Mouse (Mus musculus): ENCODE results near the gene Tcea3.

The Tcea3 gene

DNA sequence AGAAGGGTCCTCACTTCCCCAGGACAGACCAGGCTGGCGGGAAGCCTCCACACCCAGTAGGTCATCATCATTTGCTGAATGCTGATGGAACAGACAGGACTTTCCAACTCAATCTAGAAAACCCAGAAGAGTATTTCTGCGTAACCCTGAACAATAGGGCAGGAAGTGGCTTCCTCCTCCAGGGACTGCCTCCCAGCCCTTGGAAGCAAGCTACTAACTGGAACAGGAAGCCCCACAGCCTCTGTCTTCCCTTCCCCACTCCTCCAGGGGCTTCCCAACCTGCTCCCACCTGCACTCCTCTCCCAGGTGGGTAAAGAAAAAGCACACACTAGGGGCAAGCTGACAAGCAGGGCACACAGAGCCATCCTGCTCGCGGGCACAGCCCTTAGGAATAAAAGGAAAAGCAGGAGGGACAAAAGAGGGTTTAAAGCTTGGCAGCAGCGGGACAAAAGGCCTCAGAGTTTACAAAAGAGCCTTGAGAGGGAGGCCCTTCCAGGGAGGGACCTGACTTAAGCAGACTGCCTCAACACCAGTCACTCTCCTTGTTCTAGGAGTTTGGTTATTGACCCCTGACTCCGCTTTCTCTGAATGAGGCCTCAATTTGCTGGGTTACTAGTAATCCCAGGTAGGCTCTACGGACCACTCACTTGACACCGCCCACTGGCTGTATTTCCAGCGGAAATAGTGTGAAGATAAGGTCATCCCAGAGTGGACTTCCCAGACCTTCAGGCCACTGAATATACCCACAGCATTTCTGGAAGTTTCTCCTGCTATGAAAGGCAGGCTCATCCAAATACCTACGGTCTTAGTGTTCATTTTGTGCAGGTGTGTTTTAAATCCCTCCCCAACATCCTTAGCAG lies 35.3 kb downstream of the Tcea3 start:
- no peak for DNase-seq

DNA sequence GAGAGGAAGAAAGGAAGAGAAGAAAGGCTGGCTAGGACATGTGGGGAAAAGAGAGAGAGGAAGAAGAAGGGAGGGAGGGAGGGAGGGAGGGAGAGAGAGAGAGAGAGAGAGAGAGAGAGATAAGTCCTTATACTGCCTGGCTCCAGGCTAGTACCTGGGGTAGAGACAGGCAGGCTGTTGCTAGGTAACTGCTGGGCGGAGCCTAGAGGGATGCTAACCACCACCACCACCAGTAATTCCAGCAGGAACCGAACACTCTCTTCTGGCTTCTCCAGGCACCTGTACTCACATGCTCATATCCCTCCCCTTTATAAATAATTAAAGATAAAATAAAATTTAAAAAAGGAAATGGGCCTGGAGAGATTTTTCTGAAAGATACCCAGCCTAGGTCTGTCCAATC lies 36.3 kb downstream of the Tcea3 start:
- peak; percentile 33 for DNase-seq

DNA sequence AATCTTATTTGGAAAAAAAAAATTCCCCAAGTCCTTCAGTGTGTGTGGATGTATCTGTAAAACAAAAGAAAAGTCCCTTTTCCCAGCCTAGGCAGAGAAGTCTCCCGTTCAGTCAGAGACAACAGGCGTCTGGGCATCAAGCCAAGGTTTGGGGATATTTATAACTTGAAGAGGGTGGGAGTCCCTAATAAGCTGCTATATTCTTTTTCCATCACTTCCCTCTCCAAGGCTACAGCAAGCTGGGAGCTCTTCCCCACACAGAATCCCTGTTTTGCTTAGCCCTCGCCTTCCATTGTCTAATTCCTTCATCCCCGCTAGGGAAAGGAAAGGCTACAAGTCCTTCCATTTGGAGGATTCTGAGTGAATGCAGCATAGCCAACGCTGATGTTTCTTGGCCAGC lies 36.9 kb downstream of the Tcea3 start, which contains the start of gene Zfp46:
Zfp46 (plus strand) TSS at position 229 of the 400 bp plus-strand sequence.
- peak; percentile 80 for DNase-seq

DNA sequence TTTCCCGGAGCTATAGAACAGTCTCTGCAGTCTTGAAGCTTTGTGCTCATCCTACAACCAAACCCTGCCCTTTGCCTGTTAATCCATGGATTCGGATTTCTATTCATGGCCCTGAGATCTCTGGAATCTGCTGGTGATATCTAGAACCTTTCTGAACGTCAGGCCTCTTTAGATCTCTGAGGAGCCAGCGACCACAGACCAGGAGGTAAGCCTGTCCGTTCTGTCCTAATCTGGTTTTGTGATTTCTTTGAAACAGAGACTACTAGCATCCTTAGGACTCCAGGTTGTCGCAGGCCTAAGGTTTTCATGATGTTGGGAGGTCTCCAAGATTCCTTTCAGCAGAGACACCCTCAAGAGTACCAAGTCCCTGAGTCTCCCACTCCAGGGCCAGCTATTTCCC lies 37.4 kb downstream of the Tcea3 start:
- DNase-seq, result no peak

DNA sequence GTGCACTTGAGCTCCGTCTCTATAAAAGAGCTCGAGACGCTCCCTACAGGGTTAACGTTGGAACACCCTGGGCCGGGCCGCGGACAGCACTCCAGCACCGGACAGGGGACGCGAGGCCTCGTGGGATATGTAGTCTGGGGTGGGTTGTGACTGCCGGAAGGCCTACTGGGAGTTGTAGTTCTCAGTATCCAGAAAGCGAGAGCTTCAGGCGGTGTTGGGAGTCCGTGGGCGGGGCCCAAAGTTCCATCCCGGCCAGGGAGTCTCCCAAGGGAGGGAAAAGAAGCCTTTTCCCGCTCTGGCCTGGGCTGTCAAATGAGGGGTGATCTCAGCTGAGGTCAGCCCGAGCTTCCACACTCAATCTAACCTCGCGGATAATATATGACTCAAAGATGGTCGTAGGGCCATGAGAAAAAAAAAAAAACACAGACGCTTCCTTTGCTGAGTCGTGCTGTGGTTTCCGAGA lies 37.9 kb downstream of the Tcea3 start:
- DNase-seq, result peak; percentile 97

DNA sequence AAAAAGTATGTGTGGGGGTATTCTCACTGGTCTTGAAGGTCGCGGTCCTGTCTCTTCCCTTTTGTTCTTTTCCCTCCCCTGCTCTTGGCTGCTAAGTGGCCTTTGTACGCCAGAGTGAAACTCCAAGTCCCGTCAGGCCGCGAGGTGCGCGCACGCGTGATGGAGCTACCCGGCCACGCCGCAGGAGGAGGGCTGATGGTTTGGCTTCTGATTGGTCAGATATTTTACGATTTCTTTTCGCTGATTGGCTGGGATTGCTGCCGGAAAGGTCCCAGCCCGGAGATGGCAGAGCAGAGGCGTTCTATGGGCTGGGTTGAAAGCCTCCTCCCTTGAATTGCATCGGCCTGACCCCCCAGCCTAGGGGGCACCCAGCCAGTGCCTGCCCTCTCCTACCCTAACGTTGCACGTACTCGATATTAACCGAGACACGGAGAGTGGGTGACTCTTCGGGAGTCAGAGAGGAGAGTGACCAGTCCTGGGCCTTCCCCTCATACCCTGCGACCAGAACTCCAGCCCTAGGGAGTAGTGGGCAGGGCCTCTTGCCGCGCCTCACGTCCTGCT lies 38.4 kb downstream of the Tcea3 start:
- DNase-seq, result peak; percentile 98

DNA sequence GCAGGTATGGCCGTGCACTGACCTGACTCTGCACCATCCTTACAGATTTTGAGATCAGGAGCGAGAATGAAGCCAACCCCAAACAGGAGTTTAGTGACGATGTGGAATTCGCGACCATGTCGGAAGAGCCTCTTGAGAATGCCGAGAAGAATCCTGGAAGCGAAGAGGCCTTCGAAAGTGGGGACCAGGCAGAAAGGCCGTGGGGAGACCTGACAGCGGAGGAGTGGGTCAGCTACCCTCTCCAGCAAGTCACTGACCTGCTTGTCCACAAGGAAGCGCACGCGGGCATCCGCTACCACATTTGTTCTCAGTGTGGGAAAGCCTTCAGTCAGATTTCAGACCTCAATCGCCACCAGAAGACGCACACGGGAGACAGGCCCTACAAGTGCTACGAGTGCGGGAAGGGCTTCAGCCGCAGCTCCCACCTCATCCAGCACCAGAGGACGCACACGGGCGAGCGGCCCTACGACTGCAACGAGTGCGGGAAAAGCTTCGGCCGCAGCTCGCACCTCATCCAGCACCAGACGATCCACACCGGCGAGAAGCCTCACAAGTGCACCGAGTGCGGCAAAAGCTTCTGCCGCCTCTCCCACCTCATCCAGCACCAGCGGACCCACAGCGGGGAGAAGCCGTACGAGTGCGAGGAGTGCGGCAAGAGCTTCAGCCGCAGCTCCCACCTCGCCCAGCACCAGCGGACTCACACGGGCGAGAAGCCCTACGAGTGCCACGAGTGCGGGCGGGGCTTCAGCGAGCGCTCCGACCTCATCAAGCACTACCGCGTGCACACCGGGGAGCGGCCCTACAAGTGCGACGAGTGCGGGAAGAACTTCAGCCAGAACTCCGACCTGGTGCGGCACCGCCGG lies 42.6 kb downstream of the Tcea3 start:
- DNase-seq, result no peak

DNA sequence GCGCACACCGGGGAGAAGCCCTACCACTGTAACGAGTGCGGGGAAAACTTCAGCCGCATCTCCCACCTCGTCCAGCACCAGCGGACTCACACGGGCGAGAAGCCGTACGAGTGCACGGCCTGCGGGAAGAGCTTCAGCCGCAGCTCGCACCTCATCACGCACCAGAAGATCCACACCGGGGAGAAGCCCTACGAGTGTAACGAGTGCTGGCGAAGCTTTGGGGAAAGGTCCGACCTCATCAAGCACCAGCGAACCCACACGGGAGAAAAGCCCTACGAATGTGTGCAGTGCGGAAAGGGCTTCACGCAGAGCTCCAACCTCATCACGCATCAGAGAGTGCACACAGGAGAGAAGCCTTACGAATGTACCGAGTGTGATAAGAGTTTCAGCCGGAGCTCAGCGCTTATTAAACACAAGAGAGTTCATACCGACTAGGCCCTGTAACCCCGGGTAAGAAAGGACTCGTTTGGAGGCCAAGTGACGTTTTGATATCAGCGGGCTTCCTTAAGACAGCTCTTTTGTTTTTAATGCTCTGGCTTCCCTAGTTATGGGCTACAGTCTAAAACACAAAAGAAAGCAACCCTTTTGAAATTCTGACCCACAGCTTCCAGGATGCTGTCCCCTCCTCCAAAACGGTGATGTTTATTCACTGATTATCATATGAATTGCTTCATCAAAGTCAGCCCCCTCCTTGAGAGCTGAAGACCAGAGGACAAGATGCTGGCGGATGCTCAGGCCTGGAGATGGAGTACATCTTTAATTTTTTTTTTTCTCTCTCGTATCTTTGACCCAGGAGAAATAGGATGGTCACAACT lies 43.5 kb downstream of the Tcea3 start:
- DNase-seq, result no peak

DNA sequence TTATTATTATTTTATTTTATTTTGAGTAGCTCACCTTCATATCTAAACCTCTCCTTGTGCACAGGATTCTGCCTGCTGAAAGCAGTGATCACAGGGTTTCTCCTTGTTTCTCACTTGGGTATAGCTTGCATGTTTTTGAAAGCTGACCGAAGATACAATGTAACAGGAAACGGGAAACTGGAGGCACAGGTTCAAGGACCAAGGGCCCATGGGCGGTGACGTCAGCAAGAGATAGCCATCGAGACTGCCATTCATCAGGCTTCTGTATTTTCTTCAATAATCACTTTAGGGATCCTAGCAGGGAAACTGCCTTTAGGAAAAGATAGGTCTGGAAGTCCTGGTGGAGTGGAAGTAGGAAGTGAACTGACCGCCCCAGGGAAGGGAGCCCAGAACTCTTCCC lies 44.2 kb downstream of the Tcea3 start:
- DNase-seq, result no peak

DNA sequence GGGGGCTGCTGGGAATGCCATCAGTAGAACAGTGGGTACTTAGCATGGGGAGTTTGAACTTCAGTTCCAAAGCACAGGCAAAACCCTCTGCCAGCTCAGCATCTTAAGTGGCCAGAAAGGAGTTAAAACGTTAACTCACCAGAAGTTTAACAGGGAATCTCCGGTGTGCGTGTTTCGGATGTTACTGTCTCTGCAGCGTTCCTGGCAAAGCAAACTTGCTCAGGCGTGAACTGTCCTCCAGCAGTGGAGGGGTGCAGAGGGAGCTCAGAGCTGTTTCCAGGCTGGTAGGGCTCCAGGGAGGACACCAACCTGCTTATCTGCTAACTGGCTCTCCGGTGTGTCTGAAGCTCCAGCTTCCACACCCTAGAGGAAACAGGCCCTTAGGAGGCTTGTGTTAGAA lies 48.4 kb downstream of the Tcea3 start:
- no peak for DNase-seq

DNA sequence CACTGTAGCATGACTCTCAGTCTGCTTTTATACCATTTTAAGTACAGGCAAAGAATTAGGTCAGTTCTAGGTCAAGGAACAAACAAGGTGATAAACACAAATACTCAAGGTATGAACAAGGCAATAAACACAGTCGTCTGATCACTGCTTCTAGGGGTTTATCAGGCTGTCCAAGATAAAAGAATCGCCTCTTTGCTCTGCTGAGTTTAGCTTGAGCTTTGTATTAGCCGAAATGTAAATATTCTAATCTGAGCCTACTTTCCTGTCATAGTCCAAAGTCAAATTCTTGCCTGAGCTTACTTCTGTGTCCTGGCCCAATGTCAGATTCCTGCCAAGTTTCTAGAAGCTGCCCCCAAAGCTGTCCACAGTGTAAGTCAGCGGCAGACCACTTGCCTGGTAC lies 54.9 kb downstream of the Tcea3 start:
- DNase-seq, result no peak

DNA sequence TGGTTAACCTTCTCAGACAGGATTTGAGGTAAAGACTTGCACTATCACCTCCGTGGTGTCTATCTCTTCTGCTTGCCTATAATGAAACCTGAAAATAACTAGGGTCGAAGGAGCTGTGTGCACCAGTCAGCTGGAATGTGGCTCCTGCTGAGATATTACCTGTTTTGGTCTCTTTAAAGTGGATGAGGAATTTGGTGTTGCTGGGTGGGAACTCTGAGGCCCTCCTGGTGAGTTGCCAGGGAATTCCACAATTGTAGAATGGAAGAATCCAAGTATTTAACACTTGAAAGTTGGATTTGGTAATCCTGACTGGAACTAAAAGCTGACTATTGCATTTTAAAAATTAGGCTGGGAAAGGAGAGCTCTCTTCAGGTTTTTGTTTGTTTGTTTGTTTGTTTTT lies 56.7 kb downstream of the Tcea3 start:
- no peak for DNase-seq

DNA sequence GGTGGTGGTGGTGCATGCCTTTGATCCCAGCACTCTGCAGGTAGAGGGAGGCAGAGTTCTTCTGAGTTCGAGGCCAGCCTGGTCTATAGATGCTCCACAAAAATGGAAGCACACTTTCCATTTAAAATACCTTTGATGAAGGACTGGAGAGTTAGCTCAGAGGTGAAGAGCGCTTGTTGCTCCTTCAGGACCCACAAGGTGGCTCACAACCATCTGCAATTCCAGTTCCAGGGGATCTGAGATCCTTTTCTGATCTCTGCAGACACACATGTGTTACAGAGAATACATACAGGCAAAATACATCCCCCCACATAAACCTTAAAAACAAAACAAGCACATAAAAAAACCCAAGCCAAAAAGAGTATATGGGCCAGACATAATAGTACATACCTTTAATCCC lies 60.8 kb downstream of the Tcea3 start:
- no peak for DNase-seq

DNA sequence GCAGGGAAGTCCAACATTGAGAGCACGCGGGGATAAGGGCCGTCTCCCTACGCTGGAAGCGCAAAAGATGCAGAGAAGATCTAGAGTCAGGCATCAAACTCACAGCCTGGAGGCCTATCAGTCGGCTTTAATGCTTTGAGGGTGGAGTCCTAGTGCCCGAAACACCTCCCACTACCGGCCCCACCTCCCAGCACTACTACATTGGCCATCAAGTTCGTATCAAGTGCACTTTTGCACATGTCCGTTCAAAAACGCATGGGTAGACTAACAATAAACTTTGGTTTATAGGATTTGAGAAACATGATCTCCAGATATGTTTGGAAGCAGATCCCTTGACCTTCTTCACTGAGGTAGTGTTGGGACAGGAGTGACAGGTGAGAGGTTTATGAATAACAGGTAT lies 62.3 kb downstream of the Tcea3 start:
- no peak for DNase-seq

DNA sequence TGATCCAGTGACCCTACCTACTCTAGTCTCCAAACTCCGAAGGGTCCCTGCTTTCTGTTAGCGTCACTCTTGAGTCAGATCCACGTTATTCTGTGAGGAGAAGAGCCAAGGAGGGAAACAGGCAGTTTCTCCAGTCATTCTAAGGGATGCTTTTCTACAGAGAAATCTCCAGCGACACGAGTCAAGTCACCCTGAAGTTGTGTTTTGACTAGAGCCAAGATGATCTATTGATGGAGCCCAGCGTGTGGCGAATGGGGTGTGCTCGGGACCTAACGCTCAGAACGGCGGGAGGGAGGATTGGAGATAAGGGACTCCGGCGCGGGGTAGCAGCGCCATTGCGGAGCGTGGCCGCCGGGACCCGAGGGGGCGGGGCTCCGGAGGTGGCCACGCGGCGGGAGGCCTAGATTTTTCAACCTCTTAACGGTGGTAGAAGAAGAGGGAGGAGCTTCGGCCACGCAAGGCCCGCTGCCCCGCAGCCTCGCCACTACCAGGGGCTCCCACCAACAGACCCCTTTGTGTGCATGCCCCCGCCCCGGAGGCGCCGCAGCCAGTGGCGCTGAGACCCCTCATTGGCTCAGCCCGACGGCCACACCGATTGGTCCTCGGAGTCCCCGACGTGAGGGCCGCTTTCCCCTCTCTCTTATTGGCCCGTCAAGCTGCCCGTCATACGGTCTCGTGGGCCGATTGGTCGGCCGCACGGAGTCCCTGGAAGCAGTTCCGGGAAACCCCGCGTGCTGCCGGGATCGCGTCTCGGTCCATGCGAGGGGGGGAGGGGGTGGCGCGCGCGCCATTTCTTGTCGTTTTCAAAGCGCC lies 62.9 kb downstream of the Tcea3 start, which contains the start of gene Hnrnpr:
Hnrnpr (plus strand) TSS at position 714 of the 813 bp plus-strand sequence.
- DNase-seq, result peak; percentile 99

DNA sequence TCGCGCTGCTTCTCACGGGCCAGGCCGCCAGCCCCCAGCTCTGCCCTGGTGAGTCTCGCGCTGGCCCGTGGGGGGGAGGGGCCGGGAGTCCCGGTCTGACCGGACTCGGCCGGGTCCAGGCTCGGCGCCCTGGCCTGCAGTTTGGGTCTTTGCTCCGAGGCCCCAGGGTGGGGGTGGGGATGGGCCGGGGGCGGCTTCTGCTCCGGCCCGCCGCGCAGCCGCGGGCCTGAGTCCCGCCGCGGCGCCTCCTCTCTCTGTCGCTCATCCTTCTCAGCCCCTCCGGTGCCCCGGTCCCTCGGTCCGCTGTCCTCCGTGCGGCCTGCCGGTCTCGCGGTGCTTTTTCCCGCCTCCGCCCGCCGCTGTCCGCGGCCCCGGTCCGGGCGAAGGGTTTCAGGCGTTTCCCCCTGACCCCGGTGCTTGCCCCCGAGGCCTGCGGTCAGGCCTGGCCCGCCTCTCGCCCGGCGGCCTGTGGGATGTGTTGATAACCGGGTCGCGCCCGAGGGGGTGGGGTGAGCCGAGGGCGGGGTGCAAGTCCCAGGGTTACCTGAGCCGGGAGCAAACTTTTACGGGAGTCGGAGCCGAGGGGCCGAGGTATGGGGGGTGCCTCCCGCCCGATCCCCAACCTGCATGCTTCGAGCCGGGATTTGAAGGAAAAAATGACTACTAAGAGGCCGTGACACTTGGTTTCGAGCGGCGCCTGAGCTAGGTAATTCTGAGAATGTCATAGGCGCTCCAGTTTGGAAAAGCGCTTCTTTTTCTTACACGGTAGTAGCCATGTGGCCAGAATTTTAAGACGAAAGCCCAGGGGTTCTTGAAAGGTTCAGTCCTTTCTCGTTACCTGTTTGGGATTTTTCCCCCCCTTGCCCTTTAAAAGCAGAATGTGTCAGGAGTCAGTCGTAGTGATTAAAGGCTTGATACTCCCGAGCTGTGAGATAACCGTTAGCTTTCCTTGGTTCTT lies 63.8 kb downstream of the Tcea3 start:
- peak; percentile 53 for DNase-seq

DNA sequence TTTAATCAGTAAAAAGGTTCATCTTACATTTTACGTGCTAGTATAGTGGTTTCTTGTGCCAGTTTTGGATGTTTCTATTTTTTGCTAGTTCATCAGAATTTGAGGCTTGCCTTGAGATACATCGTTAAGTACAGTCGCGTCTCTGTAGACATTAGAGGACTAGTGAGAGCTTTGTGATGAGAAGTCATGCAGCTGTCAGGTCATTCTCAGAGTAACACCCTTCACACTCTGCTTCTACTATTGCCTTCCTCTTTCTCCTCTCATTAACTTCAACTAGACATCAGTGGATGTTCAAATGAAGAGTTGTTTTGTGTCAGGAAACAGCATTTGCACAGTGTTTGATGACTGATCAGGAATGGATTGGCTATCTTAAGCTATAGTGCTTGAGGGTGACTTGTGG lies 65.1 kb downstream of the Tcea3 start:
- no peak for DNase-seq

DNA sequence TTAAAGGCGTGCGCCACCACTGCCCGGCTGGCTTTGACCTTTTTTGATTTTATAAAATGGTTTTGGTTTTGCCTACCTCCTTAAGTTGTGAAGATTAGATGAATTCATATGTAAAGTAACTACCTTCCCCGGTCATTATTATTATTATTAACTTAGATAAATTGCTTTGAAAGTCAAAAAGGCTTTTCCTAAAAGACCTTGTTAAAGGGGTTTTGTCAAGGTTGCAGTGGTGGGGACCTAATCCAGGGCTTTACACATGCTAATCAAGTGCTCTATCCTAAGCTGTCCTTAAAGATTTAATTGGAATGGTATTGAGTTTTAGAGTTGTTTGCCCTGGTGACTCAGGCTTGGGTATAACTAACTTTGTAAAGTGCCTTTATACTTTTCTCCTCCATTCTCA lies 70.1 kb downstream of the Tcea3 start:
- DNase-seq, result no peak

DNA sequence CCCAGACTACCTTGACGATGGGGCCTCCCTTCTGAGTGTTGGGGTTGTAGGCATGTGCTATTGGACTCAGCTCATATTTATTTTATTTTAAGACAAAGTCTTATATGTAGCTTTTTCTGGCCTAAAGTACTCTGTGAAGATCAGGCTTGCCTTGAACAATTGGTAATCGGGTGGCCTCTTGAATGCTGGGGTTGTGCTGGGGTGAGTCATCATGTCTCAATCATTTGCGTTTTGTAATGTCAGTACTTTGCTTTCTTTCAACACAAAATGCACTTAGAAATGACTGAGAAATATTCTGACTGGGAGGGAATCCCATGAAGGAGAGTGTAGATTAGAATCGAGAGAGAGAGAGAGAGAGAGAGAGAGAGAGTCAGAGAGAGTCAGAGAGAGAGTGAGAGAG lies 72.5 kb downstream of the Tcea3 start:
- no peak for DNase-seq

DNA sequence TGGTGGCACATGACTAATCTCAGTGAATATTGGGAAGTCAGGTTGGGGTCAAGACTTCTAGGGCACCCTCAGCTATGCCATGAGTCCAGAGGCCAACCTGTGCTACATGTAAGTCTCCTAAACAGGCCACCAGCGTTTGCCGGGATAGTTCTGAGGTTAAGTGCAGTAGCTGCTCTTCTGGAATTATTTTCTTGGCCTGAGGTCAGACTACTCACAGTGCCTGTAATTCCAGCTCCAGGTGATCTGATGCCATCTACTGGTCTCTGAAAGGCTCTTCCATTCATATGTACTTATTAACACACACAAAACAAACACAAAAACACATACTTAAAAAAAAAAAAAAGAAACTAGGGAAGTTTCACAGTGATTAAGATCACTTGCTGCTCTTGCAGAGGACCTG lies 76.7 kb downstream of the Tcea3 start:
- DNase-seq, result peak; percentile 48

All from cerebellum, adult 9-10 months (tissue).